Mouse (Mus musculus) hematopoietic stem cell, adult 5-6 weeks (primary cell): ENCODE data around the gene Morf4l2. TPM values are rescaled to one million over a fixed set of nuclear protein-coding genes. Genes with fewer than 3 reads are reported as not detected.

Source experiments
- ATAC-seq, 2 experiments: fragments of 125-278 bp in 1 of 2; replicated peaks in 1 of 2; 2 replicates each; pipeline ENCODE4 v1.8.0; 2016 to 2017; ENCODE audit warnings: inconsistent platforms in 2 of 2, mild to moderate bottlenecking in 2 of 2, moderate number of reproducible peaks in 2 of 2, low read depth in 1 of 2, moderate TSS enrichment in 1 of 2; ENCODE audit not compliant: low FRiP score in 2 of 2, poor library complexity in 2 of 2, severe bottlenecking in 2 of 2, insufficient read depth in 1 of 2, low TSS enrichment in 1 of 2
- total RNA-seq: library from RNA; stranded (forward); fragments of 172-1452, 232-1000 nt; gene quantifications from 2 replicates; pipeline ENCODE4 v1.2.3, GENCODE M21; 2017

Gene Morf4l2
- 464 and 594 TPM in 2 replicates for total RNA-seq

- ATAC-seq, result no peak
Measured at GRCm38 (mm10) chrX:136743459-136743858, at the start of gene Morf4l2. Morf4l2 (minus strand) TSS chrX:136743690.

GRCm38 (mm10) chrX:136789446-136789845, 46.0 kb upstream of the Morf4l2 start:
- ATAC-seq, result no peak

GRCm38 (mm10) chrX:136780041-136780440, 36.6 kb upstream of the Morf4l2 start, which contains the start of gene Glra4:
Glra4 (minus strand) TSS chrX:136780141.
- no peak for ATAC-seq

GRCm38 (mm10) chrX:136779262-136779661, 35.8 kb upstream of the Morf4l2 start:
- ATAC-seq, result no peak

GRCm38 (mm10) chrX:136778046-136778445, 34.6 kb upstream of the Morf4l2 start:
- ATAC-seq, result no peak

GRCm38 (mm10) chrX:136773035-136773434, 29.5 kb upstream of the Morf4l2 start:
- no peak for ATAC-seq

GRCm38 (mm10) chrX:136761103-136762074, 17.9 kb upstream of the Morf4l2 start:
- peak; percentile 62 to 69; a peak in 2 of 4 replicates for ATAC-seq

GRCm38 (mm10) chrX:136755464-136755863, 12.0 kb upstream of the Morf4l2 start:
- no peak for ATAC-seq

GRCm38 (mm10) chrX:136749329-136749728, 5.8 kb upstream of the Morf4l2 start:
- ATAC-seq, result no peak

GRCm38 (mm10) chrX:136744663-136745062, 1.2 kb upstream of the Morf4l2 start:
- no peak for ATAC-seq

GRCm38 (mm10) chrX:136742661-136743103, 808 bp downstream of the Morf4l2 start:
- ATAC-seq, result no peak

GRCm38 (mm10) chrX:136742241-136742640, 1.2 kb downstream of the Morf4l2 start:
- ATAC-seq, result no peak

- ATAC-seq, result peak; percentile 23 to 82; a peak in 3 of 4 replicates
Measured at GRCm38 (mm10) chrX:136741651-136742201, 1.8 kb downstream of the Morf4l2 start.

- peak; percentile 92 to 96 for ATAC-seq
Measured at GRCm38 (mm10) chrX:136740791-136741650, 2.5 kb downstream of the Morf4l2 start.

GRCm38 (mm10) chrX:136740087-136740790, 3.3 kb downstream of the Morf4l2 start:
- ATAC-seq, result no peak

GRCm38 (mm10) chrX:136732016-136732415, 11.5 kb downstream of the Morf4l2 start:
- no peak for ATAC-seq
